Mouse (Mus musculus) cerebral cortex, adult 2 months (tissue): ENCODE data around the gene Pigk.

ENCODE experiments used
- WGBS: fragments of 180-500 bp; shearing (Covaris S2); methylation state at CpG from one replicate; pipeline ENCODE4 v1.1.7; 2018; 5-methylcytosine and 5-hydroxymethylcytosine counted together

Gene Pigk

DNA sequence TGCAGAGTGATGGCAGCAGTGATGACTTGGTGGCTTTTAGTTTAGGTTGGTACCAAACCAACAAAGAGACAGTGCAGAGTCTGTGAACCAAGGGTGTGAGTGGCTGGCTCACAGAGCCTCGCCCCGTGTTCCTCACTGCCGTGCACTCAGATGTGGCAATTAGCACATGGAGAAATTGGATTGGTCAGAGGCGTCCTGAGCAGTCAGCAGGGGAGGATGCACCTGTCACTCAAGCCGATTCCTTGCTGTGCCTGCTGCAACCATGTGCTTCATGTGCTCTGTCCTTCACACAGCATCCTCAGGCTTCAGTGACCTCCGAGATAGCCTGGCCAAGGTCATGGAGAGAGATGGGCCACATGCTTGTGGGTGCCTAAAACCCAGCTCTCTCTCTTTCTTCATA lies 14.3 kb downstream of the Pigk start:
- 81% methylated on average over 6 of the region's 6 CpGs for WGBS

DNA sequence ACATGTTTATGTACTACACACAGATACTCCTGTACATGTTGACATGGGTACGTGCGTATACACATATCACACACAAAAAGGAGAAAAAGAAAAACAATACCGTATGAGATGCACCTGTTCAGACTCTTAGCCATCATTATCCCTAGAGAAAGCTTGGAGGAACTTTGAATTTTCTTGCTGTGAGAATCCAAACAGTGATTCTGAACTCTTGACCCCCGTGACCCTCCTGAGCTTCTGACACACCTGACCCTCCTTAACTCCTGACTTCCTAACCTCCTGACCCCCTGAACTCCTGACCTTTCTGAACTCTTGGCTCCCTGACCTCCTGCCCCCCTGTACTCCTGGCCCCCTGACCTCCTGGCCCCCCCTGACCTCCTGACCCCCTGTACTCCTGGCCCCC lies 19.1 kb downstream of the Pigk start:
- WGBS, result 98% methylated on average over 4 of the region's 4 CpGs

DNA sequence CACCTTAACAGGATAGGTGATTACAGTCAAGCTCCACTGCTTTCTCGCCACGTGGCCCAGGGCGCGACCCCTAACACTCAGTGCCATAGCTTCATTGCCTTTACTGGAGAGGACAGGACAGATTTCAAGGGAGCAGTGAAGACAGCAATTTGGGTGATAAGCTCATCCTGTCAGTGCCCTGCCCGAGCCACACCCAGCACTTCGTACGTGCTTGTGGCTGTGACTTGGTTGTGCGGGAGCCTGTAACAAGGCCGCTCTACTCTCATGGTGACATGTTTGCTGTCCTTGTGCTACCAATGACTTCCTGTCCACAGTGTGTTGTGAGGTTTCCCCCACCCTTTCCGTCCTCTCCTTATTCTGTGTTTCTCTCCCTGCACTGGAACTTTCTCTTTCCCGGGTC lies 20.2 kb downstream of the Pigk start:
- WGBS, result 94% methylated on average over 11 of the region's 11 CpGs

DNA sequence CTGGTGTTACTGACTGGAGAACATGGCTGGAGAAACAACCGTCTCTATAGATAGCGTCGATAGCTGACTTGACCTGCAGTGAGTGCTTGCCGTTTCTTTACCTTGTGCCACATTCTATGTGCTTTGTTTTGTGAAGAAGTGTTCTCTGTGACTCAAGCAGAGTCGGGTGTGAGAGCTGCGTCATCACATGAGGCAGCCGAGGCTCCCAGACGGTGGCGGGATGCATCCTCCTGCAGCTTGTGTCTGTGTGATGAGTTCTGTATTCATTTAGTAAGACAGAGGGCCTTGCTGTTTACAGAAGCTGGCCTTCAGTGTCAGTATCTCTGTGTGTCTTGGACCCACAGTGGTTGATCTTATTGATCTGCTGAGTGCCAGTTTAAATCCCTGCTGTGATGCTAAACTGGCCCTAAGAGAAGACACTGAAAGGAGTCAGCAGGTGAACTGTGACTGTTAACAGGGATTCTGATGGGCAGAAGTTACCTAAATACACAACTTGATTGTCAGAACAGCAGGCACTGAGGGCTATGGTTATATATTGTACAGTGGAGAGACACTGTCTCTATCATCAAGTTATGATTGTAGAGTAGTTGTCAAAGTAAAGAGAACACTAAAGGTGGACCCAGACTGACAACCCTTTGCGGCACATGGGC lies 21.8 kb downstream of the Pigk start:
- 50% methylated on average over 10 of the region's 10 CpGs for WGBS

DNA sequence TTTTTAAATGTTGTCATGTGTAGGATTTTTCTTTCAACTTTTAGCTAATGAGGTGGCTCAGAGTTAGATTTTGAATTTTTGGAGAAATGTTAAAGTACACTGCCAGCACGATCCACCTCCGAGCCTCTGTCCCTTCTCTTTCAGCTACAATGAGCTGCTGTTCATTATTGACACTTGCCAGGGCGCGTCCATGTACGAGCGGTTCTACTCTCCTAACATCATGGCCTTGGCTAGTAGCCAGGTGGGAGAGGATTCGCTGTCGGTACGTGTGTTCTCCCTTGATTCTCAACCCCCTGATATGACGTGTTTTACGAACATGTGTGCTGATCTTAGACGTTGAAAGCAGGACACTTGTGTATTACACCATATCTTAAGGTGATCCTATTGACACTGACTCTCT lies 30.4 kb downstream of the Pigk start:
- 85% methylated on average over 12 of the region's 12 CpGs for WGBS

DNA sequence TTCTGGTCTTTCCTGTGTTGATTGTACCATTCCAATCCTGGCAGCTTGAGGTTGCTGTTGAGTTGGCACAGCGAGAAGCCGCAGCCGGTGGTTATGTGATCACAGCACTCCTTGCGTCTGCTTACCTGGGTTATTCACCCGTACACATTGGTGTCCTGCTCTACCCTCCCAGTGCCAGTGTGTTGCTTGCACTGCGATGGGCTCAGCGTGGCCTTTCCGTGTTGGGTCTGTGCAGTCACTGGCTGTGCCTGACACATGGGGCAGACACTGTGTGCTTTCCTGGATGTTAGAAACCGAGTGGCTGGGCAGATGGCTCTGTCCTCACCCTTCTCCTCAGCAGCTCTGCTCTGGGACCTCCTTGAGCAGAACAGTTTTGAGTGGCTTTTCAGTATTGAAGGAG lies 31.7 kb downstream of the Pigk start:
- WGBS, result 88% methylated on average over 9 of the region's 9 CpGs

DNA sequence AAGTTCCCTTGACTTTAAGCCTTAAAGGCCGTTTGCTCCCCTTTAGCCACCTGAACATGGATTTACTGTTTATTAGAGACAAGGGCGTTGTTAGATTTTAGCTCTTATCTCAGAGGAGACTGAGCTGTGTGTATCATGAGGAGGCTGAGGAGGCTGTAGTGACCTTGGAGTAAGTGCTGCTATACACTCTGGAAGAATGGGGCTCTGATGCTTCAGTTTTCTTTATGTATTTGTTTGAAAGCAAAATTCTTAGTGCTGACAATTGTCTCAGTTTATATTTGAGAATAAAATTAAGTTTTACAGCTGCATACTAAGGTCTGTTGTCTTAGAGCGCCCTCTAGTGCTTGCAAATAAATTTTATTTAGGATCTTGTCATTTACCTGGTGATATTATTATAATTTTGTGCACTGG lies 35.6 kb downstream of the Pigk start:
- WGBS, result 39% methylated on average over 3 of the region's 3 CpGs

DNA sequence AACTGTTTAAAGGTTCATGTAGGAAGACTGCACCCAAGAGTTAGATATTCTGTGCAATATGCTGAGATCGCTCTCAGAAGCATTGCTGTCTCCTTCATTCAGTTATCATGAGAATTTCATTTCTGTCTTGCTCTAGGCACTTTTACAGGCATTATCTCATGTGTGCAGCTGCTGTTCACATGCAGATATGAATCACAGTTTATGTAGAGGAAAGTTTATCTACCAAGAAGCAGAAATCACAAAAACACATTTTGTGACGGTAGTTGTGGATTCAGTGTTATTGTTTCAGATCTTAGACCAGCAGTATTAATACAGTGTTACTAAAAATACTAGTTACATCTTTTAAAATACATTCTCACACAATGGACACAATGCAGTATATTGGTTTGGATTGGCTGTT lies 36.0 kb downstream of the Pigk start:
- 69% methylated on average over 2 of the region's 2 CpGs for WGBS

DNA sequence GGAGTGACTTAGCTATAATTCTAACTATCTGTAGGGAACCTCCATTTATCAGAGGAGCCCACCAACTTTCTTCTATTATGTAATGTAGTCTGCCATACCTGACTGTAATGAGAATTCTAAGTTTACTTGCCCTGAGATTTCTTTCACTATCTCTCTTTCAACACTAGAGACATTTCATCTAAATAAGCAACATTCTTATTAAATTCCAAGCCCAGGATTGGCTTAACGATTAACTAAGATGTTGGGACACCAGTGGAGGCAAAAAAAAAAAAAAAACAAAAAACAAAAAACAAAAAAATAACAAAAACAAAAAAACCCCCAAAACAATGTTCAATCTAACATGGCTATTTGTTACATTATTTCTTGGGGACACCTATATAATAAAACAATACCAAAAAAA lies 39.0 kb downstream of the Pigk start:
- WGBS, result 95% methylated on average over 1 of the region's 1 CpGs

DNA sequence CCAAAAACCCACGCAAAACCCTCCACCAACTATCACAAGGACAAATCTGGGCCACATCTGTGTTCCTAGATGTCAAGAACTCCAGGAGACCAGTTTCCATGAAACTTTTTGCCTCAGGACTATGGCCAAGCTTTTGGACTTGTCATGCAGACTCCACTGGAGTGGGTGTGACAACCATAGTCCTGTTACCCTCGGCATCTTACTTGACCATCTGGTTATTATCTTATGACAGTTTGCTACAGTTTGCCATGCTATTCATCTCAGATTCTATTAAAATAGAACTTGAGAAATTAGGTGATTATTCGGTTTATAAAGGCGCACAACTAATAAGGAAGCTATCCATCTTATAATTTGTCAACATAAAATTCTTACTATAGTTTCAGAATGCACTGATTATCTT lies 39.4 kb downstream of the Pigk start:
- WGBS, result 88% methylated on average over 4 of the region's 4 CpGs

DNA sequence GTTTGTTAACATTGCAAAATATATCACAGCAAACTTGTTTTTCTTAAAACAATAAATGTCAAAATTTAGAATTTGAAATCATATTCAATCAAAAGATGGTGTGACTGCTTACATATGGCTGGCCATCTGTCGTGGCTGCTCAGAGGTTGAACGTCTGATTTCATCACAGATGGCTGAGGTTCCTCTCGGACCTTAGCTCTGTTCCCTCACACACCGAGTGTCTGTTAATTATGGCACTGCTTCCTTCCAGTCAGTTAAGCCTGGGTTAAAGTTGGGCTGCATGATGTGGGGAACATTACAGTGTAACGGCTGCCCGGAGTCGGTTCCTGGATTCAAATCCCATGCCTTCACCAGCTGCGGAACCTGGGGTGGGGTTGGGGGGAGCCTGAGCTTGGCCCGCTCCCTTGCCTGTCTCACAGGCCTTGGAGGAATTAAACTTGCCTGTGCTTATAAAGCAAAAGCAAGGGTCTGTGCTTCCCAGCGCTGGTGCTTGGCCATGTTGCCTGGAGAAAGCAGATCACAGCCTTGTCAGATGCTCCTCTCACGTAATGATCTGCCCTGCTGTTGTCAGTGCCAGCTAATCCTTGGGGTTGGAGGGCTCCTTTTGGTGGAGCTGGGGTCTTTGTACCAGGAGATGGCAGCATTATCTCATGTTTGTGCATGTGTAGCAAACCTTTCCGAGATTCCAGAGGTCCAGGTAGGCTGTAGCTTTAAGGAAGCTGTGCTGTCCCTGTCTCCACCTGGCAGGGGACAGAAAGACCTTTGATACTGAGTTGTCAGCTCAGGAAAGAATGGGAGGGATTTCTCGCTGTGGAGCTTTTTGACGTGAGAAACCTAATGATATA lies 40.2 kb downstream of the Pigk start:
- WGBS, result 69% methylated on average over 14 of the region's 14 CpGs

DNA sequence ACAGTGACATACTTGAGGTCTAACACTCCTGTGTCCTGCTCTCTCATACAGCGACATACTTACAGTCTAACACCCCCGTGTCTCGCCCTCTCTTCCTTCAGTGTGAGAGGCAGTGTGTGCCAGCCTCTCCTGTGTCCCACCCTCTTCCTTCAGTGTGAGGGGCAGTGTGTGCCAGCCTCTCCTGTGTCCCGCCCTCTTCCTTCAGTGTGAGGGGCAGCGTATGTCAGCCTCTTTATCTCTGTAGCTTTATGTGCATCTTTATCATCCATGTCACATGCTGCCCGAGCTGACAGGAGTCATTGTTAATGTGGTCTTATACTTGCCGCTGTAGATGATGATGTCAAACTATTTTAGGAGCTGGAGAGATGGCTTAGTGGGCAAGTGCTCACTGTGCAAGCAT lies 41.6 kb downstream of the Pigk start:
- 86% methylated on average over 7 of the region's 7 CpGs for WGBS

DNA sequence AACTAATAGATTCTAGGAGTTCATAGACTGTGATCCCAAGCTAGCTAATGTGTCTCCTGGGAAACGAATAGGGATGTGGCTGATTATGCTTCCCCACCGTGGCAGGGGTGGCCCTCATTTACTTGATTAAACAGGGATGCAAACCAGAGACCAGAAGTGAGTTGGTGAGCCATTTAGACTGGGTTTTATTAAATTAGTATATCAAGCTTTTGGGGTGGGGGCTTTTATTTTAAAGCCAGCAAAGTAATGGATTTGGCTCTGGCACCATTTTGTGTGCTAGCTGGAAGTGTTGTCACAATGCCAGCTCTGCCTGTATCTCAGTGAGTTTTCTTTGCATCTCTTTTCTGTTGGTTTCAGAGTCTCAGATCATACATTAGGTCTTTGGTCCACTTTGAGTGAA lies 43.0 kb downstream of the Pigk start:
- 74% methylated on average over 2 of the region's 2 CpGs for WGBS

DNA sequence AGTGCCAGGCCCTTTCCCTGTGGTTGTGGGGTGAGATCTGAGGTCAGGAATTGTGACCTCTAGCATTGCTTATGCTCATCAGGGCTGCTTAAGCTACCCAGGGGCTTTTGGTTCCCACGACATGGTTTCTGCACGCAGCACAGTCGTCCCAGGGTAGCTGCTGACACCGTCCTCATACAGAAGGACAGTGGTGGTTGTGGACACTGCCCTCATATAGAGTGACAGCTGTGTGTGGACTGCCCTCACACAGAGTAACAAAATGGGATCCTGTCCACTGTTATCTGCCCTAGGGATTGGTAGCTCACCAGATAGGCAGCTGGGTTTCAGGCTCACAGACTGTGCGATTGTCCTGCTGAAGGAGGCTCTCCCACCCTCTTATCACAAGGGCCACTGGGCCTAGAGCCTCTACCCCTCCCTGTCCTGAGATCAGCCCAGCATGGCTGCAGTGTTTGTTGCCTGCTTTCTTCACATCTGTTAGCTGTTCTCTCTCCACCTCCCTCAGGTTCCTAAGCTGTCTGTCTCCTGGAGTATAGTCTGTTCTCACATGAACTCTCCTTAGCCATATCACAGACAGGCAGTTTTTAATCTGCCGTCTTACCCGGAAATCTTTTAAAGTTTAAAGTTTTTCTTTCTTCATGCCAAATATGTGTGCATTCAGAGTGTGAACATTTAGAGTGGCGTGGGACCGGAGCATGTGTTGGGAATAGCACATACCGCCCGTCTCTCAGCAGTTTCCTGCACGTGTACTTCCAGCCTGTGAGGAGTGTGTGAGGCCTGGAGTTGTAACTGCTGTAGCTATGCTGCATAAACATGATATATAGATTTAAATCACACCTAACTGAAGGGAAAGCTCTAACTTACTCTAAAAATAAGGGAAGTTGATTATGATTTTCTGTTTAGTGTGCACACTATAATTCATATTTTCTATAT lies 43.8 kb downstream of the Pigk start:
- WGBS, result 58% methylated on average over 12 of the region's 12 CpGs

DNA sequence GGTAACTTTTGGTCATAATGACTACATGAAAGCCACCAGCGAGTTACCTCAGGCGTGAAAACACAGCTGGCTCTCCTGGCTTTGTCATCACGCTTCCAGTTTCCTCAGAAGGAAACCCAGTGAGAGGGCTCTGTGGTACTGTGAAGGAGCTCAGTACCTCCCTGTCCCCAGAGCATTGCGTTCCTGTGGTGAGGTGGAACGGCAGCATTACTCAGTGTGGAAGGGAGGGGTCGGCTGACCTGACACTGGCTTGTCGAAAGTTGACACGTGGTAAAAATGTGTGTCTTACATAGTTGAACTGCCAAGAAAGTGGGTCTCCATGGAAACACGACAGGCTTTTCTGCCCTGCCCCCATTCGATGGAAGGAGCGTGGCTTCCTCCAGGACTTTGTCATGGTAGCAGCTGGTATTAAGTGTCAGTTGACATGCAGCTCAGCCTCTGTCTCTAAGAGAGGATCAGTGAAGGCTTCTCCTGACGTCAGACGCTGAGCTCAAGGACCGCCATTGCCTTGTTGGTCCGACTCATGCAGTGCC lies 44.7 kb downstream of the Pigk start:
- WGBS, result 69% methylated on average over 15 of the region's 15 CpGs

DNA sequence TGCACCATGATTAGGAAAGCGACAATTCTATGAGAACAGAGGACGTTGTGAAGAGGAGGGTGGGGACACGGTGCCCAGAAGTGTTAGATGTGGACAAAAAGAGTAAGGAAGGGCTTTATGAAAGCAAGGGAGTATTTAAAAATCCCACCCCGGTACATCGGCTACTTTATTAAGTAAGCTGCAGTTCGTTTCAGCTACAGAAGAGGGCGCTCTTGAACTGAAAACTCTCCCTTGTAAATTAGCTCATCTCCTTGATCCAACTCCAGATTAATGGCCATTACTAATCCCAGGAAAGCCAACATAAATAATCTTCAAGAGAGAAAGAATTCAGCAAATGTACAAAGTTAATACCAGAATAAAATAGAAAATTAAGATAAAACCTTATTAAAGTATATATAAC lies 47.2 kb downstream of the Pigk start:
- 18% methylated on average over 7 of the region's 7 CpGs for WGBS

DNA sequence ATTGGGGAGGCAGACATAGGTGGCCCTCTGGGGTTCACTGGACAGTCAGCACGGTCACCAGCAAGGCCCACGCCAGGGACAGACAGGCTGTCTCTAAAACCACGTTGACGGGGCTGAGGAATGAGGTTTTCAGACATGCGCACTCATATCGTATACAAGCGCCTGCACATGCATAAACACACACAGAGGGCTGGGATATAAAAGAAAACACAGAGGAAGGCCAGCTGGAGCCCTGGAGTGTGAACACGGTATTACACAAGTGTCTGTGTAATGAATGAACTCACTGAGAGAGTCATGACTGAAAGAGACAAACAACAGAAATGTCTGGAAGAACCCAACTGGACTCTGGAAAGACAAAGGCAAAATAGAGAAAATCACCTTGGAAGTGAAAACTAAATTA lies 47.8 kb downstream of the Pigk start:
- 64% methylated on average over 8 of the region's 8 CpGs for WGBS

DNA sequence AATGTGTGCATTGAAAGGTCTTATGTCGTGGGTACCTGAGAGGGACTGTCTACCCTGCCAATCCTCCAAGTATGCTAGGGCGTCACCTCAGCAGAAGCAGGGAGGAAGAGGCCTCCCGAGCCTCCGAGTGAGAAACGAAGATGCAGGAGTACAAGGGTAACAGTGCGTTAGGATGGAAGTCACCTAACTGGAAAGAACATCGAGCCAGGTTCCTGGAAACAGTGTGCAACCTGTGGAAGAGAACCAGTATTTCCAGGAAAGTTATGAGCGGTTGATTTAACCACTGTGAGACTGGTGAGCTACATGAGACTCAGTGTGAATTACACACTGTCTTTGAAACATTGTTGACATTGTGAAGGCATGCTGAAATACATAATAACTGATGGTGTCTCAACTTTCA lies 48.4 kb downstream of the Pigk start:
- WGBS, result 94% methylated on average over 8 of the region's 8 CpGs

DNA sequence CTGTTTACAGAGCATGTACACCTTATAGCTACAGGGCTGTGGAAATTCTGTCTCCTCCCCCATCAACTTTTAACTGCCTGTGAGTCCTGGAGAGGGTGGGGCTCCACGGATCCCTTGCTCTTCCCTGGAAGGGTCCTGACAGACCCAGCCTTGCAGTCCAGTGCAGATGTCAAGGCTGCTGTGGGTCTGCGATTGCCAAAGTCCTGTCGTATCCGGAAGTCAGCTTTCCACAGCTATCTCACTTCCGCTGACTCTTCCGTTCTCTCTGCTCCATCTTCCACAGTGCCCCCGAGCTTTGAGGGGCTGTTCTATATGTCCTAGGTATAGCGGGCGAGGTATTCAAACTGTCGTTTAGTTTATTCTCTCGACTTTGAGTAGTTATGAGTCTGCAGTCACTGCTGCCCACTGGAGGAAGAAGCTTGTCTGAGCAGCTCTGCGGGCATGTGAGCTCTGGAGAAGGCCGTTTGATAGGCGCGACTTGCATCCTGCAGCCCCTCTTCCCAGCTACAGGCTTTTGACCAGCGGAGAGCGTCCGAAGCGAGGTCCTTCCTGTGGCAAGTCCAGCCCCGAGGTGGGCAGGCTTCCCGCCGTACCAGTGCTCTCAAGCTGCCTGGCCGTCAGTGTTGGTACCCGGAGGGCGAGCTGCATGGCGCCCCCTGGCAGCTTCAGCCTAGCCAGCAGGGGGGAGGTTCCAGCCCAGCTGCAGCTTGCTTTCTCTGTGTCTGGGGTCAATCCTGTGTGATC lies 49.4 kb downstream of the Pigk start:
- WGBS, result 49% methylated on average over 26 of the region's 26 CpGs

DNA sequence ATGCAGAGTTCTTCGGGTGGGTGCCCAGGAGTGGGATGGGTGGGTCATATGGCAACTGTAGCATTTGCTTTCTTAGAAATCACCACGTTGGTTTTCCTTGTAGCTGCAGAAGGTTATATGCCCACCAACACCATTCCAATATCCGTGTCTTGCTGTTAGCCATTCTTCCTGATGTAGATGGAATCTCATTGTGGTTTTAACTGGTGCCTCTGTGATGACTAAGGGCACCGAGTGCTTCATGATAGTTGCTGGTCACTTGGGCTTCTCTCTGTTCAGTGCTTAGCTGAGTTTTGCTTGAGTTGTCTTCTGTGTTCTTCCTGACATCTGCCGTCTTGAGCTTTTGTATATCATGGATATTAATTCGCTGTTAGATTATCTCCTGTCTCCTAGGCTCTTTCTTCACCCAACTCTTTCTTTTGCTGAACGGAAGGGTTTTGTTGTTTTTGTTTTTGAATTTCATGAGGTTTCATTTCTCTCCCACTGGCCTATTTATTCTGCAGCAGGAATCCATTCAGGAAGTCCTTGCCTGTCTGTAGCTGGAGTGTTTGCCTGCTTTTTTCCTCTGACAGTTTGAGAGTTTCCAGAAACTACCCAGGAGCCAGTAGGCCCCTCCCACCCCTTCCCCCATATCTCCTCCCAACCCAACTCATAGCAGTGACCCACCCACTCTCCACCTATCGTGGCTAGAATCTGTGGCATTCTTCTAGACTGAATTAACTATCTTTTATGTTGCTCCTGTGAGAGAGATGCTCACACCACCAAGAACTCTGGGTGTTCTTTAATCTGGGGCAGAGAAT lies 50.8 kb downstream of the Pigk start:
- WGBS, result 65% methylated on average over 8 of the region's 8 CpGs

DNA sequence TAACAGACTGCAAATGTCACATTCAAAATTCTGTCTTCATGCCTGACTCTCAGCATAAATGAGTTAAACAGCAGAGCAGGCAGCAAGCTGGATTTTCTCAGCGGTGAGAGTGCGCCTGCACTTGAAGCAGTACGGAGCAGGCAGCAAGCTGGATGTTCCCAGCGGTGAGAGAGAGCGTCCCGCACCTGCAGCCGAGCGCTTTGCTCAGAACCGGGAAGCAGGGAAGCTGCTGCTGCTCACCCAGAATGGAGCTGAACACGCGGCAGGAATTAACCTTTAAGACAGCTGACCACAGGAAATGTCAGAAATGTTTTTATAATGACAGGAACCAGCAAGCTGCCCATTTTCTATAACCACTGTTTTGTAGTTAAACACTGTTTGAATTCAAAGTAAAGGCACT lies 53.6 kb downstream of the Pigk start:
- WGBS, result 80% methylated on average over 11 of the region's 11 CpGs
